Mouse (Mus musculus) subcutaneous adipose tissue, adult 2 months (tissue): ENCODE data around the gene Rxra. TPM values are rescaled to one million over a fixed set of nuclear protein-coding genes. Genes with fewer than 3 reads are reported as not detected.

Source experiments
- polyA plus RNA-seq: library from polyadenylated mRNA; depleted of rRNA; stranded (reverse); fragments of >200 nt; gene quantifications from 2 replicates; pipeline ENCODE4 v1.2.3, GENCODE M21; 2012; ENCODE audit warnings: low replicate concordance; rRNA removed

The Rxra gene
- polyA plus RNA-seq = 83.8 and 120 TPM in 2 replicates

DNA sequence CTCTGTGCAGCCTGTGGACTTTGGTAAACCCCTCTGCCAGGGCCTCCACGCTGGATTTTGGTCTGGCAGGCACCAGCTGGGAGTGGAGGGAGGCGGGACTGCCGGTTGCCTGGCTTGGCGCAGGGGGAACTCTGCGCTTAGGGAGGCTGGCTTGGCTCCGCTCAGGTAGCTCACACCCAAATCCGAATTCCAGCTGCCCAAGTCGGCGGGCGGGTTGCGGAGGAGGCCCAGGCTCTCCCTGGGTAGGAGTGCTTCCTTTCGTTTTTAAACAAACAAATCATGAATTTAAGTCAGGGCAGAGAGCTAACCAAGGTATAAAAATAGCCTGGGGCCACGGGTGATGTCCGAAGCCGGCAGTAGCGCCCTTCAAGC, at the start of gene Rxra:
TSS of gene Rxra (plus strand) at position 335 of the 372 bp plus-strand sequence.

Other genes starting within 250 kb of the Rxra start
- 20.3 and 29.8 TPM in 2 replicates for gene Vav2, start 249.4 kb upstream of the Rxra start, polyA plus RNA-seq
- 4.1 and 18.6 TPM in 2 replicates for gene Brd3os, start 234.1 kb upstream of the Rxra start, polyA plus RNA-seq
- 14.4 and 28.5 TPM in 2 replicates for gene Brd3, start 168.8 kb upstream of the Rxra start, polyA plus RNA-seq
- 18.5 and 40.8 TPM in 2 replicates for gene Wdr5, start 161.3 kb upstream of the Rxra start, polyA plus RNA-seq
- 78.3 and 108 TPM in 2 replicates for gene Col5a1, start 210.0 kb downstream of the Rxra start, polyA plus RNA-seq